Mouse (Mus musculus): ENCODE results near the gene Calhm6. TPM values are rescaled to one million over a fixed set of nuclear protein-coding genes. Genes with fewer than 3 reads are reported as not detected.

Gene Calhm6
- total RNA-seq (2022) = not detected

DNA sequence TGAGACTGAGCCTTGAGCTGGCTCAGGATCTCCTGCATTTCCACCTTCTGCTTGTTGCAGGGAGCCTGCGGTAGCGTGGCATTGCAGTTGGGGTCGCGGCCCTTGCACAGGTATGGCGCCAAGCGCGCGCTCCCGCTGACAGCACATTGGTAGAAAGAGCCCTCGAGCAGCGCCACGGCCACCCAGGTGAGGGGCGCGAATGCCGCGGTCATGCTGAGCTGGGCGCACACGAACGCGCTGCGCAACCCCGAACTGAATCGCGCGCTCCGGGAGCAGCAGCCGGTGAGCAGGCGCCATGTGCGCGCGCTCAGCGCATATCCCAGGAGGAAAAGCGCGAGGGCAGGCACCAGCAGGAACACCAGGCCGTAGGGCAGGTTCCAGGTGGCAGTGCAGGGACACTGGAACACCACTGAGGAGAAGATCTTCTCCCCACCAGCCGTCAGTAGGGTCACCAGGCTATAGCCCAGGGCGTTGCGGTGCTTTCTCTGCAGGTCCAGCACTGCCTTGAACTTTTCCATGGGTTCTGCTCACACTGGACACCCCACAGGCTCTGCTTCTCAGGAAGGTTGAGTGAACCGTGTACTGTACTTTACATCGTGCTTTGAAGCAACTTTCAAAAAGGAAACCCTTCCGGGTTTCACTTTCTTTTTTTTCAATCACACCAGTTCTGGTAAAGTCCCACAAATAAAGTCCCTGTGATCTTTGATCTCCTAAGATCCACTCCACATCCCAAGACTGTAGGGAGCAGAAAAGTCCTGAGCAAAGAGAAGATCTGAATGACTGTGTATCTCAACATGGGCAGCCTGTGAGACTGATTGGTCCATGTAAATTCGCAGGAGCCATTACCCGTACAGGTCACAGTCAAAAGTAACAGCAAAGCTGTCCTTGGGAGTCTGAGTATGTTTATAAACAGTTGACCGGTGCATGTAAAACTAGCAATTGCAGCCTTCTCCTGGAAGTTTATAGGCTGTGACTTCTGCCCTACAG, at the start of gene Calhm6:
TSS of gene Calhm6 (minus strand) at position 593 of the 987 bp plus-strand sequence.
- DNase-seq (ENCODE audit: low spot score in 2 of 2) = peak in 1 of 2 experiments; percentile 22

DNA sequence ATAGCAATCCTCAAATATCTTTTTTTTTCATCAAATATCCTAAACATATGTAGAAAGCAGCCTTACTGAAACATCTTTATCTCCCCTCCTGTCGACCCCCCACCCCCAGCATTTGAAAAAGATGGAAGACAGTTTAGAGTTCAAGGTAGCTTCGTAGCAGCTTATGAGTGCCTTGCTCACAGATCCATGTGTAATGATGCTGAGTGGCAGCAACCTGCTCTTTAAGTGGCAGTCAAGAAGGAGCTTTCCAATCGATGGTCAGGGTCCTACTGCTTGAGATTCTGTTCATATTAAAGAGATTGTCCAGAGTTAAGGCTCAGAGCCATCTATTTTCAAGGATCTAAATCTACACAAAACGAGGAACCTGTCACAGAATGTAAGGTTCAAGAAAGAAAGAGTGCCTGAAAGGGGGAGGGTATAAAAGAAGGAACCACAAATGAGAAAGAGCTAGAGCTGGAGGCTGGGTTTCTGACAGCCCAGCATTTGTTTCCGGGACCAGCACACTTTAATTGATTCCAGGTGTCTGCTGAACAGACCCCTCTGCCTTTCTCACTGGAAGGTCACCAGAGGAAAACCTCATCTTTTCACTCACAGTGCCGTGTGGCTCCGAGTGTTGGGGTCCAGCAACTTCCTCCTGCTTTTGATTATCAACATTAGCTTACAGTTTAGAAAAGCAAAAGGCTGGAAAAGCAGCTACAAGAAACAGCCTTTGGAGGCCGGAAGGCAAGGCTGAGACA, 48.3 kb upstream of the Calhm6 start:
- DNase-seq (ENCODE audit: low spot score in 2 of 2) = no peak

DNA sequence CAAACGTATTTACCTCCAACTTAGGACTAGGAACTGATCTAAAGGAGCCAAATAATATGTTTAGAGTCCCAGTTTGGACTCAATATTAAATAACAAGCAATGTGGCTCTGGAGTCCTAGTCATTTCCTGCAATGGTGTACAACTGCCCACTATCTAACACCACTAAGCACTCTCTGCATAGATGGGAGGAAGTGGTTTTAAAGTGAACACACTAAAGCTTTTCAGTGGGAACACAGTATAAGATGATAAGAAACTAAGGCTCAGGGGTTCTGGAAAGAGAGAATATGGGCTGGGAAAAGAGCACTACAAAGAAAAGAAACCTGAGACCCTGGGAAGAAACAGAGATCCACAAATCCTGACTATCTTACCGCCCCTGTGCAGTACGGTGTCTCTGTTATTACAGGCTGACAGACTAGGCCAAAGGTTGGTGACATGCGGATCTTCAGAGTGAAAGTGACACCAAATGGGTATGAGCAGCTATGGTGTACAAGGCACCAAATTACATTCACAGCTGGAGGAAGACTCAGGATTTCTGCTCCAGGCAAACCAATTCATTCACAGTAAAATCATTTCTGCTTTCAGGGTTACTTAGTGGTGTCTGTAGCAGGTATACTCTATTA, 45.0 kb upstream of the Calhm6 start:
- DNase-seq (ENCODE audit: low spot score in 2 of 2) = no peak

DNA sequence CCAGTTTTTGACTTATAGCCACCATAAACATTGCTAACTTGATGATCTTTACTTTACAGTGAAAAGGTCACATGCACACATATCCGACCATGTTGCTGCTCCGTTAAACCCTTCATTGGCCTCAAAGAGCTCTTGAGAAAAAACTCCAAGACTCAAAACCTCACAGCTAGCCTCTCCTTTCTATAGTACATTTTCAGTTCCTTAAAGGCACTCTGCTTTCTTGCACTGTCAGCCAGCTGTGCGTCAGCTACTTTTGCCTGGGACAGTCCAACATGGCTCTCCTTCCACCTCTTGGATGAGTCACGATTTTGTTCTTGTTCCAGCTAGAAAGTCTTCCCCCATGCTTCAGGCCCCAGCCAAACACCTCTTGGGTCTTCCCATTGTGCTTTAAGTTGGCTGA, 43.9 kb upstream of the Calhm6 start:
- DNase-seq (ENCODE audit: low spot score in 2 of 2) = no peak

DNA sequence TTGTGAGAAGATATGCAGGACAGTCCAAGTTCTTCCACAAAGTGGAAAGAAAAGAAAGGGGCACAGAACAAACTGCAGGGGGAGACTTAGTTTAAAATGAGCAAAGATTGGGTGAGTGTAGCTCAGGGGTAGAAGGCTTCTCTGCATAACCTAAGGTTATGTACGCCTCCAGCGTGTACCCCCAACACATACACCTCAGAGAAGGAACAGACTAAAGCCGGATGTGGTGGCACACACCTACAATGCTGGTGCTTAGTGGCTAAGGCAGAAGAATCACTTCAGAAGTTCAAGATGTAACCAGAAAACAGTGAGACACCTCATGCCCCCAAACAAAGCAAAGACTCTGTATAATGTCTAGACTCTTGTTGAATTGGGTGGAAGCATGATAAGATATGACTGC, 43.4 kb upstream of the Calhm6 start:
- no peak for DNase-seq (ENCODE audit: low spot score in 2 of 2)

DNA sequence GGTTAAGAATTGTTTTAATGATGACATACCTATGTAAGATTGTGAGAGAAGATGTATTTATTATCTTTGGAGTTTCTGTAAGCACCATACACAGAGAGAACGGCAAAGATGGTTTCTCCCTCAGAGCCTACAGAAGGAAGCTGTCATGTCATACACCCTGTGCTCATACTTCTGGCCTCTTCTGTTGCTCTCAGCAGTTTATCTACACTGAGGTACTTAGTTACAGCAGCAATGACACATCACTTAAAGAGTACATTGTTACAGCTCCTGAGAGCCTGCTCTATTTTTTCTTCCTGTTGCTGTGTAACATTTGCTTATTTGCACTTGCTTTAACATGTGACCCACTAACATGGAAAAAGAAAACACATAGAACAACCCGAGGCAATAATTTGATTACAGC, 39.2 kb upstream of the Calhm6 start:
- no peak for DNase-seq (ENCODE audit: low spot score in 2 of 2)

DNA sequence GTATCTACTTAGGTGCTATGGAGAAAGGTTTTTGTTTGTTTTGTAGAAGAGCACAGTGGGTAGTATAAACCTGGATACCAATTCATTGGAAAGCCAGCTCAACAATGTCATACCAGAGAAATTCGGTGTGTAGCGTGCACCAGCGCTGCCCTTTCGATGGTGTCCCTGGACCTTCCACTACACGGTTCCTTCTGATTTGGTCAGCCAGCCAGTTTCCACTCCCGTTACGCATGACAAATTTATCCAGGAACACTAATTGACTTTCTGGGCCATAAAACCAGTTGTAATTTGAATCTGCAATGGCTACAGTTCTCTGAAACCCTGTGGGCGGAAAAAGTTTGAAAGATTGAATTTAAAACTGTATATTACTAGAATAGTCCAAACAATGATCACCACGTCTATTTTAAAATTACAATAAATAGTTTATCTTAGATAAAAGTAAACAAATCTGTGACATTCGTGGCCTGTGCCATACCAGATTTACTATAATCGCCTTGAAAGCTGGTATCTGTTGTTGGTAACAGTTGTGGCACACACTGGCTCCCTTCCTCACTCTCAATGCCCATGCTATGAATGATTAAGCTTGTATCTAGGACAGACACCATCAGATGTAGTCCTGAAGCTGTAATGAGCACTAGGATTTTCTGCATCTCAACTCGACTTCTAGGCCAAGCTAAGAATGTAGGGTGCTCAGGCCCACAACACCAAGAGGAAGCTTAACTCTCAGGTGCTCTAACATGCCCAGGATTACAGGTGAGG, 28.2 kb upstream of the Calhm6 start:
- DNase-seq (ENCODE audit: low spot score in 2 of 2) = no peak

DNA sequence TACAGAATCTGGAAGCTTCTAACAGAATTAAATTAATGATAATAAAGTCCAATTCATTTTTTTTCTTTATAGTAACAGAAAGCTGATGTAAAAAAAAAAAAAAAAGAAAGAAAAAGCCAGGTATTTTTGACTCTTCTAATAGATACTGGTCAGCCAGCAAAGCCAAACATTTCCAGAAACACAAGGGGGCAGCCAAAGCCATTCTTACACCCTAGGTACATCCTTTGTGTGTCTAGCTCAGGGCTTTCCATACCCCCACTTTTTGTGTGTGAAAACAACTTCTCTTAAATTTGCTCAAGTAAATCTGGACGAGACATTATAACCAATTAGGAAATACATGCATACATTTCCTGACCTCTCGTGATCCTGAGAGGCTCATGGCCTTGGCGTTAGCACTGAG, 24.0 kb upstream of the Calhm6 start:
- no peak for DNase-seq (ENCODE audit: low spot score in 2 of 2)

DNA sequence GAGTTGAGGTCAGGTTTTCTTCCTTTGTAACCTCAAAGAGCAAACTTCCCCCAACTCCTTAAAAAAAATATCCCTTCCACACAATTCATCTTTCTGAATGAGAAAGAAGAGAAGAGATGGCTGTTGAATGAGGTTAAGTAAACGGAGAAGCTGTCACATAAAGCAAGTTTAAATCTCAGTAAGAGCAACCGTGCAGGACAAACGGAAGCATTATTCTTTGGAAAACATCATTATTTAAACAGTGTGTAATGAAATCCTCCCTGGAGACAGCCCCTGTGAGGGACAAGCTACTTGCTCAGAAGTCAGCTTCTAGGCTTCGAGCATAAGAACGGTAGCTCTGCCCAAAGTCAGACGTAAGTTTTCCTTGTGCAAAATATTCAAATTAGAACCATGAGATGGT, 22.7 kb upstream of the Calhm6 start:
- no peak for DNase-seq (ENCODE audit: low spot score in 2 of 2)

DNA sequence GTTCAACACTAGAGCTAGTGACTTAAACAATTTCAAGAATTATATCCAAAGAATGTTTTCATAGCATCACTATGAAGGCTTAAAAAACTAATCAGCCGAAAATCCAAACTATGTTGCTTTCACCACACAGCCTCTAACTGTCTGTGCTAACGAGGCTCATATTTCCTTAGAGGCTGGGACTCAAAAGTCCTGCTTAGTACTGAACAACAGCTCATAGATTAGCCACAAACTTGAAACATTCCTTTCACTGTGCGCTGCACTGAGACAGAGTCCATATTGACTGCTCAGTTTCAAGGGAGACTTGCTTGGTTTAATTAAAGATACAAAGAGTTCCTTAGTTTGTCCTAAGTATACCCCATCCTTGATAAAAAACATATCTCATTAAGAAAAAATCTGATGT, 22.0 kb upstream of the Calhm6 start:
- no peak for DNase-seq (ENCODE audit: low spot score in 2 of 2)

DNA sequence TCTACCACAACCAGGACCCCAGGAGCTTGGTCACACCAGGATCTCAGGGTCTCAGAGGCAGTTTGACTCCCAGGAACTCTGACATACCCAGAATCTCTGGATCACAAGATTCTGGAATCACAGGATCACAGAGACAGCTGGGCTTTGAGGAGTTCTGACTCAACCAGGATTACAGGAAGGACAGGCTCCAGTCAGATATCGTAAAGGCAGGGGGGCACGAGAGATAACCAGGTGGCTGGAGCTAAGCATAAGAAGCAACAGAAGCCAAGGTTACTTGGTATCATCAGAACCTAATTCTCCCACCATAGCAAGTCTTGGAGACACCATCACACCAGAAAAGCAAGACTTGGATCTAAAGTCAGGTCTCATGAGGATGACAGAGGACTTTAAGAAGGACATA, 13.9 kb upstream of the Calhm6 start:
- no peak for DNase-seq (ENCODE audit: low spot score in 2 of 2)

DNA sequence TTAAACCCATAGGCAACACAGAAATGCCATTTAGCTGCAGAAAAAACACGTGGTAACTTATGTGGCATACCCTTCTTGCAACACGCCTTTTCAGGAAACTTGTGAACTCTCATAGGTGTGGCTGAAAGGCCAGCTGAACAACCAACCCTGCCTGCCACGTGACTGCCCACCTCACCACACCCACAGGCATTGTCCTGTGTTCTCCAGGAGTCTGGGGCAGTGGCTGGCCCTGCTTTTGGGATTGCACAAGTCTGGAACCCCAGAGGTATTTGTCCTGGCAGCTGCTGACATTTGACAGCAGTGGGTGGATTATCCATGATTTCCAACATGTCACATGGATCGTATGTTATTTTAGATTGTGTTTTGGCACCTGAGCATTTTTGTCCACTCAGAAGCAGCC, 12.0 kb upstream of the Calhm6 start:
- DNase-seq (ENCODE audit: low spot score in 2 of 2) = no peak

DNA sequence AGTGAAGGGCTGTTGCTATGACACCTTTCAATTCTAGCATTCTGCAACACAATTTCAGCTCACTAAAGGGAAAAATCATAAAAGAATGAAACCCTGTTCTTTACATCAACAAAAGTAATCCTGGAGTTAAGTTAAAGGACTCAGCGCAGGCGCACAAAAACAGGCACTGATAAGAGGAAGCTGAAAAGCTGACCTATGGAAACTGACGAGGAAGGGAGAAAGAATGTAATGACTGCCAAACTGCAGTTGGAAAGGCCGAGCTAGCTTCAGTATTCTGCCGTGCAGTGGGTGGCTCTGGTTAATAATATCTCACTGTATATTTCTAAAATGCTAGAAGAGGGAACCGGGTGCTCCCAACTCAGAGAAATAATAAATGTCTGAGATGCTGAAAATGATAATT, 10.2 kb upstream of the Calhm6 start:
- DNase-seq (ENCODE audit: low spot score in 2 of 2) = no peak

DNA sequence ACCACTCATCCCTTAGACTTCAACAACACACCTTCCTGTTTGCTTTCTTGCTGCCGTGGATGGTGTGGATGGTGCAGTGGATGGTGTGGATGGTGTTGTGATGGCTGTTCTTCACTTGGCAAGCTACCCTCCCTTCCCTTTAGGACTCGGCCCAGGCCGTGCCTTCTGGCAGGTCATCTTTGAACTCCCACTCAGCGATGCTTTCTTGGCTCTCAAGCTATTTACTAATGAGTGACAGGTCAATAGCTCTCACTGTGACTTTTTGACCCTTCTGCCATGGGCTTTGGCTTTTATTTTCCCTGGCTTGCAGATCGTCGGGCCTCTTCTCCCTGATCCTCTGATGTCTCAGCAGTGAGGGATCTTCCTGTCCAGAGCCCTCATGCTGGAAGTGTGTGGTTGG, 8.6 kb upstream of the Calhm6 start:
- DNase-seq (ENCODE audit: low spot score in 2 of 2) = no peak

DNA sequence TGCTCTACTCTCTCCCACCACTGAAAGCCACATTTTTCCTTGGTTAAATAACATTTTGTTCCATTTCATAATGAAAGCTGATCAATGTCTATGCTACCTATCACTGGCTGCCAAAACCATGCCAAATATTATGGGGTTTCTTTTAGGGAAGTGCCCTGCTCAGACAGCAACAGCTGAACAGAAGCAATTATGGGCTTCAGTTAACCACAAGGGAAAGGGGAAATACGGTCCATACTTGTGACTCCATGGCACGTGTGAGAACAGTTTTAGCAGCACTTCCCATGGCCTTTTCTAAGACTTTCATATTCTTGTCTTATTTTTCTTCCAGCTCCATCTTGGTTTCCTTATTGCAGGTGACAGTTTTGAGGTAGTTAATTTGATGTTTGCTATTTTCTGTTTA, 3.6 kb upstream of the Calhm6 start:
- no peak for DNase-seq (ENCODE audit: low spot score in 2 of 2)

DNA sequence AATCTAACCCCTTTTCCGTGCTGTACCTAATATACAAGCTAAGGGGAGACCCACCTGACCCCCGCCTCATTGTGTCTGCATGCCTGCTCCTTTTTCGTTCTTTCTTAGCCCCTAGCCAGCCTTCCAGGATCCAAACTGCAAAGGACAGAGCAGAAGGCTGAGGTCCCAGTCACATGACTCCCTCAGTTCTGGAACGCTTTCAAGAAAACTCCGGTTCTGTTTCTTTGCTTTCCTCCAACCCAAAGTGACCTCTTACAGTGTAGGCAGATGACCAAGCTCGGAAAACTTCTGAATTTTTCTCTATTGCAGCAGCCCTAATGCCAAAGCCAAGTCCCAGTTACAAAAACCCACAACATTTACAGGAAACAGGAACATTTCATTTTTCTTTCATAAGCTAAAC, 607 bp upstream of the Calhm6 start:
- peak in 1 of 2 experiments; percentile 10 for DNase-seq (ENCODE audit: low spot score in 2 of 2)

DNA sequence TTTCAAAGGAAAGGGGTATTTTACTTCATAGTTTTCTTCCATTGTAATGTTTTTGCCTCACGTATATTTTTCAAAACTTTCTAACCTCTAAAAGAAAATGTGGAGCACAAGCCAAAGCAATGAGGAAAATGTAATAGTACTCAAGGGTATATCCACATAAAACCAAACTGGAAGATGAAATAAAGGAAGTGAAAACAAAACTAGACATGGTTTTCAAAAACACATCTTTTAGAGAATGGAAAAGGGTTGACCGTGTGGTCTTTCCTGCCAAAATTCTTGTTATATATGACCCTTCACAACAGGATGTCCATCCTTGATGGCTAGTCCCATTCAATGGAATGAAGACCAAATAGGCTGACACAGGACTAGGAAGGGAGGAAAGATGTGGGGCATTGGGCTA, 9.4 kb downstream of the Calhm6 start:
- DNase-seq (ENCODE audit: low spot score in 2 of 2) = no peak

DNA sequence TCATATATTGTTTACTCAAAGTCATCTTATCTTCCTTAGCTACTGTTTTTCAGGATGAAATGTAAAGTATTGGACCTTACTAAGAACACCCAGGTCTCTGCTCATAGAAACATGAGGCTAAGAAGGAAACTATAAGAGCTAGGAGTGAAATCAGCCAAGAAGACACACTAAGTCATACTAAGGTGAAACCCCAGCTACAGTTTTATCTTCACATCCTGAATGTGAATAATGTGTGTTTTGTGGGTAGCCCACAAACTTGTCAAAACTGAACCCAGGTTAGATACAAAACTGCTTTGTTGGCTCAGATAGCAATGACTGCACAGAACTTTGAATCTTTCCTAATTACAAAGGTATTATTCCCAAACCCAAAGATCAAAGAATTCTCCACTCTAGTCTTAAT, 10.0 kb downstream of the Calhm6 start:
- DNase-seq (ENCODE audit: low spot score in 2 of 2) = no peak

DNA sequence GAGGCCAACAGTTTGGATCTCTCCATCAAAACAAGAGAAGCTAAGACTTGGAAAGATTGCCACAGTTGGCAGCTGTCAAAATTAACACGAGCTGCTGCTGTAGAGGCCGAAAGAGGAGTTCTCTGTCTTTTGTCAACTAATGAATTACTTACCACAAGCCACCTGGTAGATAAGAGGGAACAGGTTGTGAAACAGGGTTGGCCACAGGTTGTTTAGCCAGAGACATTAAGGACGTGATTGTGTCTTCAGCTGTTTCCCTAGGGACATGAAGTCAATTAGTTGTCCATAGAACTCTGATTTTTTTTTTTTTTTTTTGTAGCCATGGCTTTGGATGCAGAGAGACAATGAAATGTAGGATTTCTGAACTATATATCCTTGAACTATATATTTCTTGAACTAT, 10.7 kb downstream of the Calhm6 start:
- no peak for DNase-seq (ENCODE audit: low spot score in 2 of 2)

DNA sequence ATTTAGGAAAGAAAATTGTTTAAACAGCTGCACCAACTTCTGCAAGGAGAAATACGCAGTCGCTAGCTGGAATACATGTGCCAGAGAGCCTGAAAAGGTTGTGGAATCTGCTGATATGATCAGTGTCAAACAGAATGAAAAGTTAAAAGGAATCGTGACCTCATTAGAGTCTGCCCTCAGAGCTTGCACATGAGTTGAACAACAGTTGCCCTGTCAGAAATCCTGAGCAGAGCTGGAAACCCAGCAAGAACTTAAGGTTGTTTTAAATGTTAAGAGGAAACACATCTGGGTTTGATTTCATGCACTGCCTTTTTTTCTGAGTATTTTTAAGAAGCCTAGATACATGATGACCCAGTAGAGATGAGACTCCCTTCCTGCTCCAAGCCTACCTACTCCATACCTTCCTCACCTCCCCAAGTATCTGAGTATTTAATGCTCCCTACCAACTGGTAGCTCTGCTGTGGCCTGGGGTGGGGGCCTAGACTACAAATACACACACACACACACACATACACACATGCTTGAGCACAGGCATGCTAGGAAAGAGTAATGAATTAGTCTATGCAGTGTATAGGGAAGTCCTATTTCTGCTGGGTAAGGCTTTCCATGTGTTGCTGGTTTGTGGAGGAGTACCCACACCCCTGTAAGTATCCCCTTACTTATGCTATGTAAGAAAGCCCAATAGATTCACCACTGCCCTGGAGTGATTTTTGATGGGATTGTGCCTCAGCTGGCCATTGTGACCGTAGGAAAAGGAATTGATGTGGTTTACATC, 15.6 kb downstream of the Calhm6 start:
- DNase-seq (ENCODE audit: low spot score in 2 of 2) = no peak

All from gastrocnemius, adult 8-10 months (tissue).